Mouse (Mus musculus) forebrain, embryonic 14.5 days (tissue): ENCODE measurements around the gene Fbxo39. TPM values are rescaled to one million over a fixed set of nuclear protein-coding genes. Genes with fewer than 3 reads are reported as not detected.

Experiments
- ATAC-seq: fragments of 200-750 bp; cut with Nextera tagmentation; 2 replicates; pipeline ENCODE4 v1.8.0; 2017; ENCODE audit warnings: mild to moderate bottlenecking, moderate library complexity
- DNase-seq: peaks from one replicate; pipeline ENCODE4 v3.0.0-alpha.2; 2015; ENCODE audit warnings: low spot score
- H3K27ac ChIP-seq: fragments of 300-500 bp; sonication (generic); 2 replicates; pipeline ENCODE4 v1.5.1; 2014; ENCODE audit warnings: low read depth, mild to moderate bottlenecking, control low read depth, low read length, moderate library complexity
- H3K27me3 ChIP-seq: fragments of 300-500 bp; sonication (generic); replicated peaks from 2 replicates; pipeline ENCODE4 v1.6.1; 2014; ENCODE audit warnings: low read length, control low read depth, mixed read lengths; ENCODE audit not compliant: control insufficient read depth, insufficient read depth
- H3K36me3 ChIP-seq: fragments of 300-500 bp; sonication (generic); 2 replicates; pipeline ENCODE4 v1.6.1; 2014; ENCODE audit warnings: low read length, control low read depth; ENCODE audit not compliant: control insufficient read depth, insufficient read depth
- H3K4me1 ChIP-seq: fragments of 300-500 bp; sonication (generic); 2 replicates; pipeline ENCODE4 v1.6.1; 2014; ENCODE audit warnings: antibody characterized with exemption, low read length, control low read depth; ENCODE audit not compliant: control insufficient read depth, insufficient read depth
- H3K4me2 ChIP-seq: fragments of 300-500 bp; sonication (generic); 2 replicates; pipeline ENCODE4 v1.6.1; 2014; ENCODE audit warnings: mild to moderate bottlenecking, control low read depth, low read length
- H3K4me3 ChIP-seq: fragments of 300-500 bp; sonication (generic); 2 replicates; pipeline ENCODE4 v1.5.1; 2014; ENCODE audit warnings: low read depth, low read length, control low read depth
- H3K9ac ChIP-seq: fragments of 300-500 bp; sonication (generic); 2 replicates; pipeline ENCODE4 v1.6.1; 2014; ENCODE audit warnings: mild to moderate bottlenecking, low read length, control low read depth, moderate library complexity
- H3K9me3 ChIP-seq: fragments of 300-500 bp; sonication (generic); replicated peaks from 2 replicates; pipeline ENCODE4 v1.6.1; 2016; ENCODE audit warnings: low read length, control low read depth, mixed read lengths; ENCODE audit not compliant: control insufficient read depth
- WGBS: fragments of 180-500 bp; shearing (Covaris S2); extraction: QIAGEN DNeasy Blood & Tissue Kit; methylation state at CpG from one replicate; pipeline ENCODE4 v1.1.7; 2014; 5-methylcytosine and 5-hydroxymethylcytosine counted together
- polyA plus RNA-seq: library from polyadenylated mRNA; unstranded; fragments of >200 nt; fragmentation: Nextera tagmentation; extraction: Ambion mirVana; gene quantifications from 2 replicates; pipeline ENCODE4 v1.2.1, GENCODE M21; 2014

Fbxo39 gene
- polyA plus RNA-seq, 1 experiment from 2014 or later: not detected

DNA sequence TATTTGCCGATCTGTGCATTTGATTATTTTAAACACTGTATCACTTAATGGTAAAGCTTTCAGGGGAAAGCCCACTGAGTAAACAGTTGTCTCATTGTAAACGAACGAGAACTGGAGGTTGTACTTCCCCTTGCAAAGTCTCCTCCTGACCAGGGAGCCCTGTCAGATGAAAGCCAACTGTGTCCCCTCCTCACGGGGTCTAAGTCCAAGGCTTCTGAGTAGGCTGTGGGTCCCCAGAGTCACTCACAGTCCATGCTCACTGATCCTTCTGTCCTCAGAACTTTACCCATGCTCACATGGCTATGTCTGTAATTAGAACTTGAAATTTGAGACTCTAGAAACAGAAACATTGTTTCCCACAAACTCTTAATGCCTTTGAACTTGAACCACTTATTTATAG is 35.4 kb downstream of the Fbxo39 start:
- H3K27me3 ChIP-seq: no peaks in the 10 kb centered on the region
- H3K9me3 ChIP-seq: no peaks in the 10 kb centered on the region
- no peak overlapping the region for H3K4me3 ChIP-seq
- no peak overlapping the region for H3K4me2 ChIP-seq
- H3K9ac ChIP-seq: no peak overlapping the region
- no peaks in the 10 kb centered on the region for H3K36me3 ChIP-seq
- no peak for ATAC-seq
- H3K27ac ChIP-seq: no peak overlapping the region
- 77% methylated on average over 4 of the region's 4 CpGs for WGBS
- no peaks in the 10 kb centered on the region for H3K4me1 ChIP-seq
- no peak for DNase-seq

DNA sequence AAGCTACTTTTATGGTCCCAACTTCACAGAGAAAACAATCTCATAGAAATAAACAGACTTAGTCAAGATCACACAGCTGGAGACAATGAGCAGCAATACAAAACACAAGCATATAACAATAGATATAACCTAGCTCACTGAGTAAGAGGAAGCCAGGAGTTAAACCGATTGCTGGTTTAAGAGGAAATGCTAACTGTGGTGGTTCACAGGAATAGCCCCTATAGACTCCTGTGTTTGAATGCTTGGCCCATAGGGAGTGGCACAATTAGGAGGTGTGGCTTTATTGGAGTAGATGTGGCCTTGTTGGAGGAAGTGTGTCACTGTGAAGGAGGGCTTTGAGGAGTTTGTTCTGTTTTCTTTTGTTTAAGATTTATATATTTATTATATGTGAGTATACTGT is 38.0 kb downstream of the Fbxo39 start:
- 92% methylated on average over 1 of the region's 1 CpGs for WGBS
- Histone ChIP-seq H3K4me2 (no peak overlapping the region), H3K4me1 (no peaks in the 10 kb centered on the region), H3K9ac (no peak overlapping the region), H3K27me3 (no peaks in the 10 kb centered on the region), H3K9me3 (no peaks in the 10 kb centered on the region), H3K36me3 (no peaks in the 10 kb centered on the region), H3K27ac (no peak overlapping the region), H3K4me3 (no peak overlapping the region)
- no peak for ATAC-seq
- no peak for DNase-seq

- Histone ChIP-seq H3K4me2 (no peak overlapping the region), H3K4me1 (no peaks in the 10 kb centered on the region), H3K4me3 (no peak overlapping the region), H3K27me3 (no peaks in the 10 kb centered on the region), H3K27ac (no peak overlapping the region), H3K9ac (no peak overlapping the region), H3K9me3 (no peaks in the 10 kb centered on the region), H3K36me3 (no peaks in the 10 kb centered on the region)
- 80% methylated on average over 3 of the region's 3 CpGs for WGBS
- DNase-seq (no peak), ATAC-seq (no peak)
These were observed 38.9 kb downstream of the Fbxo39 start for GRCm38 (mm10) chr11:72353186-72353585.

GRCm38 (mm10) chr11:72354971-72355728 is 40.9 kb downstream of the Fbxo39 start:
- DNase-seq: peak; percentile 74
- no peaks in the 10 kb centered on the region for H3K27me3 ChIP-seq
- H3K36me3 ChIP-seq: no peaks in the 10 kb centered on the region
- ATAC-seq: peak; percentile 46; the same call in 1 of the 2 replicates
- WGBS: 24% methylated on average over 19 of the region's 20 CpGs
- no peak overlapping the region for H3K27ac ChIP-seq
- H3K4me1 ChIP-seq: no peaks in the 10 kb centered on the region
- H3K9ac ChIP-seq: no peak overlapping the region
- H3K4me2 ChIP-seq: peak overlapping the region; percentile 24; the same call in 1 of the 2 replicates
- H3K9me3 ChIP-seq: no peaks in the 10 kb centered on the region
- H3K4me3 ChIP-seq: no peak overlapping the region

- ATAC-seq: peak; percentile 94
- Histone ChIP-seq H3K27ac (peak overlapping the region; percentile 58), H3K27me3 (no peaks in the 10 kb centered on the region), H3K9ac (peak overlapping the region; percentile 76), H3K4me3 (peak overlapping the region; percentile 45), H3K36me3 (no peaks in the 10 kb centered on the region), H3K9me3 (no peaks in the 10 kb centered on the region), H3K4me1 (0 out of 2 replicates have a peak, but pooled peaks cover 7% of the 10 kb centered on the region), H3K4me2 (peak overlapping the region; percentile 89)
- peak; percentile 97 for DNase-seq
- 9% methylated on average over 42 of the region's 42 CpGs for WGBS
These were observed 47.4 kb downstream of the Fbxo39 start for GRCm38 (mm10) chr11:72361385-72362346.

DNA sequence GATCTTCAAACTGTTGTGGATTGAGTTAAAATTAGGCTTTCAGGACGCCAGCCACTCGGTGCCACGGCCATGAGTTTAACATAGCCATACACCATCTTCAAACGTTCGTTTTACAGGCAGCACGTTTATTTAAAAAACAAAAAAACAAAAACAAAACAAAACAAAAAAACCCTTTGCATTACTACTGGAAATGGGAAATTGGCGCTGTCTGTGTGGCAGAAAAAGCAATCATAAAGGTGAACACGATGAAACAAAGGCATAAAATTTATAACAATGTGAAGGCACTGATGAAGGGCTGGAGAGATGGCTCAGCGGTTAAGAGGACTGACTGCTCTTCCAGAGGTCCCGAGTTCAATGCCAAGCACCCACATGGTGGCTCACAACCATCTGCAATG is 48.1 kb downstream of the Fbxo39 start, which contains the start of gene Tekt1:
TSS of gene Tekt1 (minus strand) at position 96 of the 395 bp plus-strand sequence.
- H3K36me3 ChIP-seq: no peaks in the 10 kb centered on the region
- no peak for ATAC-seq
- 0 out of 2 replicates have a peak, but pooled peaks cover 7% of the 10 kb centered on the region for H3K4me1 ChIP-seq
- no peak for DNase-seq
- peak within 1 kb of the TSS; percentile 89 for H3K4me2 ChIP-seq
- H3K9ac ChIP-seq: peak within 1 kb of the TSS; percentile 76
- 29% methylated on average over 10 of the region's 10 CpGs for WGBS
- no peaks in the 10 kb centered on the region for H3K27me3 ChIP-seq
- H3K27ac ChIP-seq: peak within 1 kb of the TSS; percentile 58
- H3K9me3 ChIP-seq: no peaks in the 10 kb centered on the region
- H3K4me3 ChIP-seq: peak within 1 kb of the TSS; percentile 45

DNA sequence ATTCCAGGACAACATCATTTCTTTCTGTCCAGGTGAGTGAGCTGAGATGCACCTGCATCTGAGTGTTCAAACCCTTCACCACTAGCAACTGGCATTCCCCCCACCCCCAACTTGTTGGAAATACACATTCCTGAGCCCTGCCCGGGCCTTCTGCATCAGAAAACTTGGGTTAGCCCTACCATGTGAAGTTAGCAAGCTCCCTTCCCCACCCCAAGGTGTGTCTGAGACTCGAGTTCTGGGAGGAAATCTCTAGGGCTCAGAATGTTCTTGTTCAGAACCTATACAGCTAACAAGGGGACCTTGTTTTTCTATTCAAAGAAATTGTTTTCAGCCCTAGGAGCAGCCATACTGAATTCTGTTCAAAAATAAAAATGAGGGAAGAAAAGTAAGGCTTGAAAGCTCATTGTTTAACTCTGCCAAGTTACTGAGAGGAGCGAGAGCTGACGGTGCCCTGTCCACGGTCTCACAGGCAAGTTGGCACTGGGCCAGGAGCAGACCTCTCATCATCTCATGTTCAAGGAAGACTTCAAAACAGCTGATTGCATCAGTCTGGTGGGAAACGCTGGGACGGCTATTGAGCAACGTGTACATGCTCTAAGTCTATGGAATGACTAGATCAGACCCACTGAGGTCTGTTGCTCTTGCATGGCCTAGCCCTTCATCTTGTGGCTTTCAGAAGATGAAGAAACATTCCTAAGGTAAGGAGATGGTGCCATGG is 49.4 kb downstream of the Fbxo39 start:
- 0 out of 2 replicates have a peak, but pooled peaks cover 7% of the 10 kb centered on the region for H3K4me1 ChIP-seq
- H3K27me3 ChIP-seq: no peaks in the 10 kb centered on the region
- H3K36me3 ChIP-seq: no peaks in the 10 kb centered on the region
- no peak overlapping the region for H3K4me3 ChIP-seq
- no peak overlapping the region for H3K4me2 ChIP-seq
- WGBS: 74% methylated on average over 8 of the region's 8 CpGs
- ATAC-seq (no peak), DNase-seq (no peak)
- no peaks in the 10 kb centered on the region for H3K9me3 ChIP-seq
- H3K27ac ChIP-seq: no peak overlapping the region
- no peak overlapping the region for H3K9ac ChIP-seq

- no peak overlapping the region for H3K4me2 ChIP-seq
- no peaks in the 10 kb centered on the region for H3K27me3 ChIP-seq
- WGBS: 96% methylated on average over 5 of the region's 5 CpGs
- DNase-seq: no peak
- H3K36me3 ChIP-seq: no peaks in the 10 kb centered on the region
- 0 out of 2 replicates have a peak, but pooled peaks cover 7% of the 10 kb centered on the region for H3K4me1 ChIP-seq
- H3K27ac ChIP-seq: no peak overlapping the region
- no peak overlapping the region for H3K9ac ChIP-seq
- ATAC-seq: no peak
- H3K4me3 ChIP-seq: no peak overlapping the region
- H3K9me3 ChIP-seq: no peaks in the 10 kb centered on the region
These were observed 50.3 kb downstream of the Fbxo39 start for GRCm38 (mm10) chr11:72364526-72364925.
